Comparison of ENCODE assay signal across 26 mouse cellular contexts in the genomic region with DNA sequence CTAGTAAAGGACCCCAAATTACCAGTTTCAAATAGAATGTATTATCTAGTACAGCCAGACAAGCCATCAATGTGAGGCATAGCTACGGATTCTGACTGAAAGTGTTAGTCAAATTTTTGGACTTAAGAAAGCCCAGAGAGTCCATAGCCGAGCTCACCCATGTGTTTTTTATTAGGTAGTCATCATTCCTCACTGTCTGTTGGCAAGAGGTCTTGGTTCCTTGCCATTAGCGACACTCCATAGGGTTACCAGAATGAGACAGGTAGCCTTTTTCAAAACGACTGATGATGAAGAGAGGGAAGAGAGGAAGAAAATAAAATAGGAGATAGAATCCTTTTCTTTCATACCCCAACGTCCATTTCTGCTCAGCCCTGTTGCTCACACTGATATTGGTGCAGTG.
"Had no signal": no experiment of that assay in that cellular context is flagged by ENCODE, and none has a peak within 500 bp of the region (broad histone marks: within the 10 kb centered on the region; RNA-seq: fewer than 3 reads in every experiment).

No protein-coding gene starts in this region.

- H3K4me1 ChIP-seq: intestine, embryonic 15.5 days; kidney, embryonic 15.5 days; limb, embryonic 12.5 days; limb, embryonic 15.5 days; liver, embryonic 12.5 days had no signal

- H3K4me3 ChIP-seq: gastrocnemius, adult 2 months; heart, adult 2 months; heart, embryonic 13.5 days; heart, embryonic 15.5 days; hindbrain, embryonic 10.5 days; hindbrain, embryonic 12.5 days; intestine, embryonic 15.5 days; kidney, embryonic 15.5 days; limb, embryonic 12.5 days; limb, embryonic 15.5 days; liver, embryonic 12.5 days had no signal

- DNase-seq: gastrocnemius, adult 2 months; gastrocnemius, postnatal 10 days; gastrocnemius, postnatal 25 days; heart, adult 2 months; heart, postnatal 14 days; heart, postnatal 4 days; kidney, adult 11 months; kidney, adult 2 months; kidney, adult 9 months; kidney, postnatal 14 days; kidney, postnatal 36 days; layer of hippocampus, adult 9-11 months; layer of hippocampus, postnatal 36 days; left cerebral cortex, postnatal 4 days had no signal

- H3K27ac ChIP-seq: gastrocnemius, adult 2 months; heart, adult 2 months; heart, embryonic 13.5 days; heart, embryonic 15.5 days; hindbrain, embryonic 10.5 days; hindbrain, embryonic 12.5 days; hindbrain, embryonic 14.5 days; intestine, embryonic 15.5 days; kidney, embryonic 15.5 days; kidney, postnatal 0 days; limb, embryonic 12.5 days; limb, embryonic 15.5 days; liver, embryonic 12.5 days; liver, embryonic 14.5 days had no signal
